Mouse (Mus musculus): ENCODE data around the gene Dnah17.

- no peak for TF ChIP-seq CTCF (IDR thresholded peaks at IDR 0.05; ENCODE audit: low read depth, low read length)
- no peak for TF ChIP-seq POLR2A (IDR thresholded peaks at IDR 0.05; ENCODE audit: extremely low read depth, insufficient read depth, low read length)
Measured at GRCm38 (mm10) chr11:118129812-118130211, 622 bp downstream of the Dnah17 start.
